Mouse (Mus musculus) stomach, embryonic 14.5 days (tissue): ENCODE results near the gene Ajm1. TPM values are rescaled to one million over a fixed set of nuclear protein-coding genes. Genes with fewer than 3 reads are reported as not detected.

Experiments
- ATAC-seq: fragments of 200-750 bp; cut with Nextera tagmentation; 2 replicates; pipeline ENCODE4 v1.8.0; 2017; ENCODE audit warnings: low read depth, moderate TSS enrichment; ENCODE audit not compliant: insufficient number of reproducible peaks, insufficient read depth, low FRiP score
- H3K27ac ChIP-seq: fragments of 300-500 bp; sonication (generic); 2 replicates; pipeline ENCODE4 v1.5.1; 2014; ENCODE audit warnings: mild to moderate bottlenecking, low read length, moderate library complexity, mixed read lengths
- H3K27me3 ChIP-seq: fragments of 300-500 bp; sonication (generic); 2 replicates; pipeline ENCODE4 v1.6.1; 2014; ENCODE audit warnings: low read length, control low read depth, mixed read lengths; ENCODE audit not compliant: control insufficient read depth, insufficient read depth
- H3K36me3 ChIP-seq: fragments of 300-500 bp; sonication (generic); 2 replicates; pipeline ENCODE4 v1.6.1; 2014; ENCODE audit warnings: mild to moderate bottlenecking, control low read depth, low read length, moderate library complexity, mixed read lengths; ENCODE audit not compliant: control insufficient read depth, insufficient read depth
- H3K4me1 ChIP-seq: fragments of 300-500 bp; sonication (generic); 2 replicates; pipeline ENCODE4 v1.6.1; 2014; ENCODE audit warnings: low read length, control low read depth, mixed read lengths; ENCODE audit not compliant: control insufficient read depth, insufficient read depth
- H3K4me2 ChIP-seq: fragments of 300-500 bp; sonication (generic); replicated peaks from 2 replicates; pipeline ENCODE4 v1.6.1; 2014; ENCODE audit warnings: low read depth, low read length, control low read depth
- H3K4me3 ChIP-seq: fragments of 300-500 bp; sonication (generic); 2 replicates; pipeline ENCODE4 v1.5.1; 2014; ENCODE audit warnings: low read depth, low read length, control low read depth
- H3K9ac ChIP-seq: fragments of 300-500 bp; sonication (generic); replicated peaks from 2 replicates; pipeline ENCODE4 v1.6.1; 2014; ENCODE audit warnings: low read depth, mild to moderate bottlenecking, control low read depth, low read length, moderate library complexity, mixed read lengths
- H3K9me3 ChIP-seq: fragments of 300-500 bp; sonication (generic); 2 replicates; pipeline ENCODE4 v1.6.1; 2016; ENCODE audit warnings: low read depth, low read length, control low read depth; ENCODE audit not compliant: control insufficient read depth
- WGBS: fragments of 180-500 bp; shearing (Covaris S2); extraction: QIAGEN DNeasy Blood & Tissue Kit; methylation state at CpG from one replicate; pipeline ENCODE4 v1.1.7; 2014; 5-methylcytosine and 5-hydroxymethylcytosine counted together
- polyA plus RNA-seq: library from polyadenylated mRNA; unstranded; fragments of >200 nt; fragmentation: Nextera tagmentation; extraction: Ambion mirVana; gene quantifications from 2 replicates; pipeline ENCODE4 v1.2.1, GENCODE M21; 2014

The Ajm1 gene
- polyA plus RNA-seq, 1 experiment from 2014 or later, result 1.3 TPM

- Histone ChIP-seq H3K36me3 (peaks cover 29% of the 10 kb centered on the region), H3K4me2 (no peak overlapping the region), H3K4me3 (no peak overlapping the region), H3K4me1 (no peaks in the 10 kb centered on the region), H3K27me3 (no peaks in the 10 kb centered on the region), H3K9me3 (no peaks in the 10 kb centered on the region), H3K9ac (no peak overlapping the region), H3K27ac (no peak overlapping the region)
- WGBS, result 80% methylated on average over 8 of the region's 8 CpGs
- no peak for ATAC-seq
Measured at GRCm38 (mm10) chr2:25536531-25536930, 45.0 kb downstream of the Ajm1 start.

GRCm38 (mm10) chr2:25534866-25535182, 46.7 kb downstream of the Ajm1 start:
- 96% methylated on average over 2 of the region's 2 CpGs for WGBS
- H3K9ac ChIP-seq, result no peak overlapping the region
- no peak overlapping the region for H3K27ac ChIP-seq
- H3K4me1 ChIP-seq, result no peaks in the 10 kb centered on the region
- no peaks in the 10 kb centered on the region for H3K9me3 ChIP-seq
- no peaks in the 10 kb centered on the region for H3K27me3 ChIP-seq
- ATAC-seq, result no peak
- H3K36me3 ChIP-seq, result peaks cover 39% of the 10 kb centered on the region
- no peak overlapping the region for H3K4me3 ChIP-seq
- no peak overlapping the region for H3K4me2 ChIP-seq

- no peak overlapping the region for H3K4me2 ChIP-seq
- WGBS, result 87% methylated on average over 3 of the region's 3 CpGs
- H3K4me3 ChIP-seq, result no peak overlapping the region
- no peak overlapping the region for H3K27ac ChIP-seq
- H3K36me3 ChIP-seq, result peaks cover 42% of the 10 kb centered on the region
- ATAC-seq, result no peak
- H3K9ac ChIP-seq, result no peak overlapping the region
- H3K9me3 ChIP-seq, result no peaks in the 10 kb centered on the region
- no peaks in the 10 kb centered on the region for H3K27me3 ChIP-seq
- no peaks in the 10 kb centered on the region for H3K4me1 ChIP-seq
Measured at GRCm38 (mm10) chr2:25534178-25534865, 47.2 kb downstream of the Ajm1 start.

GRCm38 (mm10) chr2:25533707-25534106, 47.9 kb downstream of the Ajm1 start:
- Histone ChIP-seq H3K36me3 (peaks cover 48% of the 10 kb centered on the region), H3K27ac (no peak overlapping the region), H3K9me3 (no peaks in the 10 kb centered on the region), H3K4me1 (no peaks in the 10 kb centered on the region), H3K4me2 (no peak overlapping the region), H3K27me3 (no peaks in the 10 kb centered on the region), H3K9ac (no peak overlapping the region), H3K4me3 (no peak overlapping the region)
- ATAC-seq, result no peak
- WGBS, result 93% methylated on average over 2 of the region's 2 CpGs

- no peak for ATAC-seq
- no peaks in the 10 kb centered on the region for H3K4me1 ChIP-seq
Measured at GRCm38 (mm10) chr2:25526510-25527302, 54.9 kb downstream of the Ajm1 start.

More at GRCm38 (mm10) chr2:25526510-25527302, 54.9 kb downstream of the Ajm1 start:
- WGBS, result 89% methylated on average over 9 of the region's 9 CpGs
- Histone ChIP-seq H3K9me3 (no peaks in the 10 kb centered on the region), H3K4me3 (no peak overlapping the region), H3K4me2 (no peak overlapping the region), H3K27me3 (no peaks in the 10 kb centered on the region), H3K27ac (no peak overlapping the region), H3K36me3 (peaks cover 70% of the 10 kb centered on the region), H3K9ac (no peak overlapping the region)

Other genes with a start within 250 kb of the Ajm1 start
- 98.7 and 111 TPM in 2 replicates for gene Man1b1, start 249.4 kb downstream of the Ajm1 start, polyA plus RNA-seq
- gene Dpp7, start 225.4 kb downstream of the Ajm1 start, polyA plus RNA-seq, result 16.8 and 19.5 TPM in 2 replicates
- 21.9 and 27.2 TPM in 2 replicates for gene Uap1l1, start 216.1 kb downstream of the Ajm1 start, polyA plus RNA-seq
- 31.3 and 36.4 TPM in 2 replicates for gene Sapcd2, start 209.4 kb downstream of the Ajm1 start, polyA plus RNA-seq
- gene Entpd2, start 185.9 kb downstream of the Ajm1 start, polyA plus RNA-seq, result 8.0 and 9.0 TPM in 2 replicates
- gene Npdc1, start 182.4 kb downstream of the Ajm1 start, polyA plus RNA-seq, result 48.3 and 53.7 TPM in 2 replicates
- gene Fut7, start 158.5 kb downstream of the Ajm1 start, polyA plus RNA-seq, result 0.12 TPM in 1 of 2 replicates, not detected in the other
- 5.4 and 6.4 TPM in 2 replicates for gene Abca2, start 153.1 kb downstream of the Ajm1 start, polyA plus RNA-seq
- 7.2 and 9.0 TPM in 2 replicates for gene Clic3, start 124.9 kb downstream of the Ajm1 start, polyA plus RNA-seq
- gene Paxx, start 120.7 kb downstream of the Ajm1 start, polyA plus RNA-seq, result 30.3 and 34.2 TPM in 2 replicates
- 5.3 and 6.4 TPM in 2 replicates for gene Ptgds, start 111.7 kb downstream of the Ajm1 start, polyA plus RNA-seq
- gene Lcn12, start 87.8 kb downstream of the Ajm1 start, polyA plus RNA-seq, result not detected in 2 replicates
- 77.5 and 79.3 TPM in 2 replicates for gene Fbxw5, start 81.0 kb downstream of the Ajm1 start, polyA plus RNA-seq
- 4.8 and 7.4 TPM in 2 replicates for gene C8g, start 80.0 kb downstream of the Ajm1 start, polyA plus RNA-seq
- gene Traf2, start 34.8 kb downstream of the Ajm1 start, polyA plus RNA-seq, result 30.5 and 33.2 TPM in 2 replicates
- 342 and 346 TPM in 2 replicates for gene Edf1, start 23.9 kb downstream of the Ajm1 start, polyA plus RNA-seq
- 3.6 and 5.5 TPM in 2 replicates for gene Mamdc4, start 6.9 kb downstream of the Ajm1 start, polyA plus RNA-seq
- gene Phpt1, start 6.5 kb downstream of the Ajm1 start, polyA plus RNA-seq, result 225 and 231 TPM in 2 replicates
- gene Rabl6, start 26.8 kb upstream of the Ajm1 start, polyA plus RNA-seq, result 67.2 and 69.0 TPM in 2 replicates
- 0.19 and 0.24 TPM in 2 replicates for gene Ccdc183, start 35.9 kb upstream of the Ajm1 start, polyA plus RNA-seq
- 25.5 and 26.3 TPM in 2 replicates for gene Tmem141, start 40.2 kb upstream of the Ajm1 start, polyA plus RNA-seq
- 0.98 and 1.4 TPM in 2 replicates for gene Fcna, start 46.3 kb upstream of the Ajm1 start, polyA plus RNA-seq
- gene Lcn8, start 71.4 kb upstream of the Ajm1 start, polyA plus RNA-seq, result not detected in 2 replicates
- gene Lcn5, start 76.2 kb upstream of the Ajm1 start, polyA plus RNA-seq, result not detected in 2 replicates
- gene Lcn6, start 95.0 kb upstream of the Ajm1 start, polyA plus RNA-seq, result not detected in 2 replicates
- not detected in 2 replicates for gene Lcn10, start 101.0 kb upstream of the Ajm1 start, polyA plus RNA-seq
- gene Obp2a, start 118.3 kb upstream of the Ajm1 start, polyA plus RNA-seq, result not detected in 2 replicates
- gene Bmyc, start 125.0 kb upstream of the Ajm1 start, polyA plus RNA-seq, result 72.0 and 74.9 TPM in 2 replicates
- gene Obp2b, start 155.3 kb upstream of the Ajm1 start, polyA plus RNA-seq, result not detected in 2 replicates
- not detected in 2 replicates for gene Lcn3, start 183.8 kb upstream of the Ajm1 start, polyA plus RNA-seq
- gene Lcn11, start 195.3 kb upstream of the Ajm1 start, polyA plus RNA-seq, result not detected in 2 replicates
- not detected in 2 replicates for gene Gm13539, start 200.5 kb upstream of the Ajm1 start, polyA plus RNA-seq
- not detected in 2 replicates for gene Glt6d1, start 234.1 kb upstream of the Ajm1 start, polyA plus RNA-seq
- gene Lcn9, start 241.4 kb upstream of the Ajm1 start, polyA plus RNA-seq, result not detected in 2 replicates